9 mouse cellular contexts compared by ENCODE assay signal in the genomic region with DNA sequence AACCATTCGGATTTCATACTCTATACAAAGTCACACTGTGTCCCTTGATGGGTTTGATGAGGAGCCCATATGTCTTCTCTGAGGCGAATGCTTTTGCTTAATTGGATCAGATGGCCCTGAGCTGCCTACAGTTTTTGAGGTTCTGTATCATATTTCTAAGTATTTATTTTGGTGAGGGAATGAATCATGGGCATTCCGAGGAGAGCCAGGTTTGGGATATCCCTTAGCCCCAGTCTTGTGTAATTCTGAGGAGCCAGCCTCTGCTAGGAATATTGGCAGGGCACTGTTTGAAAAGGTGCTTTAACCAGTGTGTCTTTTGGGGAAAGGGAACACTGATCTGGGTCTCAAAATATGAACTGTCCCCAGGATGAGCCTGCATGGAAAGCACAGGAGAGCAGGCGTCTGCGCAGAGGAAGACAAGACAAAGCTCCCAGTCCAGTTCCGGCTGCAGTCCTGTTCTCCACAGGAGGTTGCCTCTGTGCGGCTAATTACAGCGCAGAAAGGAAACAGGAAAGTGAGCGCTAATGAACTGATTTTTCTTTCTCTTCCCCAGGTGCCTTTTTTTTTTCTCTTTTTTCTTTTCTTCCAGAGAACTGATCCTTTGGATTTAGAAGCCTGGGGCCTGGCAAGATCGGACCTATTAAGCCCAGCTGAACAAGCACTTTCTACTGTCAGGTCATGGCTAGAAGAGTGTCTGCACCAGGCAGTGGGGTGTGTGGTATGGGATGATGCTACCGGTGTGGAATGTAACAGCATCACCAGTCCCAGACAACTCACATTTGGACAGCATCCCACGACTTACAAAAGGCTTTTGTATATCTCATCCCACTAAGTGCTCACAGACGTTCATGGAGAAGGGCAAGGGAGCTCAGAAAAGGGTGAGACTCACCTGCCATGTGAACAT.
A peak's percentile ranks its signal among the peaks of the same experiment; 100 is the strongest.
DNase-seq lines count a peak whose midpoint lies in the region; ATAC-seq lines count a peak whose summit lies in the region.
"Had no signal": no experiment of that assay in that cellular context is flagged by ENCODE, and none has a peak within 500 bp of the region (broad histone marks: within the 10 kb centered on the region; RNA-seq: fewer than 3 reads in every experiment).

No protein-coding gene starts in this region.

- H3K27me3 ChIP-seq in hindbrain, embryonic 10.5 days (ENCODE audit: insufficient read depth, poor library complexity, severe bottlenecking) = no peaks in the 10 kb centered on the region
- H3K27me3 ChIP-seq in hindbrain, embryonic 11.5 days (ENCODE audit: control insufficient read depth, insufficient read depth, low read length) = no peaks in the 10 kb centered on the region
- no peaks in the 10 kb centered on the region for H3K27me3 ChIP-seq in embryonic facial prominence, embryonic 14.5 days (replicated peaks; ENCODE audit: control insufficient read depth, insufficient read depth, low read length)
- no peaks in the 10 kb centered on the region for H3K27me3 ChIP-seq in limb, embryonic 10.5 days (ENCODE audit: low read depth, poor library complexity, severe bottlenecking)

- peak; percentile 7 for DNase-seq in hindbrain, embryonic 10.5 days (ENCODE audit: low spot score)
- DNase-seq in hindbrain, embryonic 11.5 days (ENCODE audit: low spot score) = no peak
- DNase-seq in Muller cell, postnatal 12 days (ENCODE audit: inconsistent ontology term) = peak; percentile 97
- peak; percentile 81 for DNase-seq in embryonic facial prominence, embryonic 14.5 days (ENCODE audit: low spot score)
- DNase-seq in limb, embryonic 10.5 days (ENCODE audit: low spot score) = peak; percentile 28
- no peak for DNase-seq in spleen, adult 12 weeks (ENCODE audit: low spot score)
- DNase-seq in testis, postnatal 14 days (ENCODE audit: low spot score) = no peak
- no peak for DNase-seq in kidney, adult 18-20 months
- DNase-seq: gastrocnemius, postnatal 10 days had no signal

- no peak overlapping the region for H3K27ac ChIP-seq in hindbrain, embryonic 10.5 days
- no peak overlapping the region for H3K27ac ChIP-seq in hindbrain, embryonic 11.5 days (ENCODE audit: low read depth, low read length)
- H3K27ac ChIP-seq in embryonic facial prominence, embryonic 14.5 days (replicated peaks; ENCODE audit: low read depth, low read length) = peak overlapping the region; percentile 52; the same call in 1 of the 2 replicates
- peak overlapping the region; percentile 36; the same call in 1 of the 2 replicates for H3K27ac ChIP-seq in limb, embryonic 10.5 days

- no peak overlapping the region for H3K4me2 ChIP-seq in hindbrain, embryonic 11.5 days (replicated peaks; ENCODE audit: low read depth, low read length)
- H3K4me2 ChIP-seq in embryonic facial prominence, embryonic 14.5 days (ENCODE audit: low read depth, low read length) = no peak overlapping the region; the same call in 1 of the 2 replicates

- H3K36me3 ChIP-seq in hindbrain, embryonic 10.5 days = no peaks in the 10 kb centered on the region
- H3K36me3 ChIP-seq in hindbrain, embryonic 11.5 days (ENCODE audit: control insufficient read depth, insufficient read depth, low read length) = no peaks in the 10 kb centered on the region
- no peaks in the 10 kb centered on the region for H3K36me3 ChIP-seq in embryonic facial prominence, embryonic 14.5 days (ENCODE audit: control insufficient read depth, insufficient read depth, low read length)
- no peaks in the 10 kb centered on the region for H3K36me3 ChIP-seq in limb, embryonic 10.5 days

- WGBS in hindbrain, embryonic 10.5 days = 45% methylated on average over 13 of the region's 13 CpGs
- 45% methylated on average over 13 of the region's 13 CpGs for WGBS in hindbrain, embryonic 11.5 days
- 16% methylated on average over 13 of the region's 13 CpGs for WGBS in embryonic facial prominence, embryonic 14.5 days
- WGBS in limb, embryonic 10.5 days = 58% methylated on average over 13 of the region's 13 CpGs

- no peak overlapping the region for H3K9ac ChIP-seq in hindbrain, embryonic 11.5 days (ENCODE audit: low read depth, low read length)
- no peak overlapping the region for H3K9ac ChIP-seq in embryonic facial prominence, embryonic 14.5 days (ENCODE audit: low read depth, low read length)

- no peak overlapping the region for H3K4me3 ChIP-seq in hindbrain, embryonic 10.5 days
- no peak overlapping the region for H3K4me3 ChIP-seq in hindbrain, embryonic 11.5 days (ENCODE audit: low read depth, low read length)
- no peak overlapping the region for H3K4me3 ChIP-seq in embryonic facial prominence, embryonic 14.5 days (ENCODE audit: low read depth, low read length)
- H3K4me3 ChIP-seq in limb, embryonic 10.5 days = no peak overlapping the region

- ATAC-seq in hindbrain, embryonic 11.5 days (ENCODE audit: low FRiP score) = no peak
- ATAC-seq in embryonic facial prominence, embryonic 14.5 days (ENCODE audit: low read depth) = peak; percentile 79; the same call in 1 of the 2 replicates

- peaks cover 9% of the 10 kb centered on the region for H3K4me1 ChIP-seq in hindbrain, embryonic 10.5 days (replicated peaks)
- H3K4me1 ChIP-seq in hindbrain, embryonic 11.5 days (replicated peaks; ENCODE audit: control insufficient read depth, insufficient read depth, low read length) = no peaks in the 10 kb centered on the region
- peaks cover 15% of the 10 kb centered on the region; the same call in 1 of the 2 replicates for H3K4me1 ChIP-seq in embryonic facial prominence, embryonic 14.5 days (ENCODE audit: control insufficient read depth, insufficient read depth, low read length)
- peaks cover 23% of the 10 kb centered on the region for H3K4me1 ChIP-seq in limb, embryonic 10.5 days

- H3K9me3 ChIP-seq in hindbrain, embryonic 10.5 days = no peaks in the 10 kb centered on the region
- no peaks in the 10 kb centered on the region for H3K9me3 ChIP-seq in hindbrain, embryonic 11.5 days (ENCODE audit: control insufficient read depth, low read length)
- H3K9me3 ChIP-seq in embryonic facial prominence, embryonic 14.5 days (ENCODE audit: control insufficient read depth, low read length) = no peaks in the 10 kb centered on the region
- no peaks in the 10 kb centered on the region for H3K9me3 ChIP-seq in limb, embryonic 10.5 days (replicated peaks)

Comparison
In these comparisons a context has a peak if more than half of its experiments do, and no peak if none do; other contexts are left out.
1. DNase-seq: peak in hindbrain, embryonic 10.5 days (single experiment), Muller cell, postnatal 12 days (single experiment), embryonic facial prominence, embryonic 14.5 days (single experiment) and limb, embryonic 10.5 days (single experiment); none in hindbrain, embryonic 11.5 days (single experiment), spleen, adult 12 weeks (single experiment), testis, postnatal 14 days (single experiment) and kidney, adult 18-20 months (single experiment).
2. H3K27ac ChIP-seq: peak in embryonic facial prominence, embryonic 14.5 days (single experiment) and limb, embryonic 10.5 days (single experiment); none in hindbrain, embryonic 10.5 days (single experiment) and hindbrain, embryonic 11.5 days (single experiment).